Mouse (Mus musculus) gastrocnemius, postnatal 10 days (tissue): Measurements from ENCODE around the gene Acer3. TPM values are rescaled to one million over a fixed set of nuclear protein-coding genes. Genes with fewer than 3 reads are reported as not detected.
"Not testable (repeated sequence)": the region's sequence is repeated elsewhere in the genome, so short reads cannot be mapped to it uniquely, and the experiment has no call there.

Source experiments
- DNase-seq: peaks from one replicate; pipeline ENCODE4 v3.0.0; 2021; ENCODE audit warnings: mixed read lengths
- total RNA-seq, 2 experiments: library from RNA; stranded (reverse); gene quantifications; 2 replicates each; pipeline ENCODE4 v1.2.3; 2021

Acer3 gene
- total RNA-seq, 2 experiments from 2014 or later, result 5.1 to 6.1 TPM

DNA sequence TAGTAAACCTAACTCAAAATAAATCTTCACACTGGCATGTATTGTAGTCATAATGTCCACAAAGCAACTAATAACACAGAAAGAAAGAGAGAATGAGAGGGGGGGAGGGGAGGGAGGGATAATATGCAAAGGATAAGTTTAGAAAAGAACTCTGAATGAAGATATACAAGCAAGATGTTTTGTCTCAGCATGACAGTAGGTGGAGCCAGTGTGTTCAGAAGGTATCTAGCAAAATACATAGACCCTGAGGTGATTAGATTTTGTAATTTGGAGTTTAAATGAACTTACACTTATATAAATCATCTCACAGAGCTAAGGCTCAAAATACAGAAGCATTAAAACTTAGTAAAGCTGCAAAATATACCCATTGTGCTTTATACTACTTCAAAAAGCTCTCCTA, 44.7 kb downstream of the Acer3 start:
- no peak for DNase-seq

DNA sequence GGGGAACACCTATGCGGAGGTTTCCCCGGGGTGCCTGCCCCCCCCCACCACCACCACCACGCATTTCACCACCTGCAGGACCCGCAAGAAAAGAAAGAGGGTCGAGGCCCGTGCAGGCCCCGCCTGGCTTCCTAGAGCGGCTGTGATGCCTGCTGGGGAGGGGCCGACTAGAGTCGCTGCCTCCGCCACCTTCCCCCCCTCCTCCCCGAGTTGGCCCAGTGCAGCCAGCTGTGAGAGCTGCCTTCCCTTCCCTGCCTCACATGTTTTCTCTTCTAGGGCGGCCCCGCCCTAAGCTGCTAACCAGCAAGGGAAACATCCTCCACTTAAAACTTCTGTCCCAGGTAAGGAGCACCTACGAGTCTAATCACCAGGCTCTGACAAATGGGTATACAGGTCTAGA, 52.8 kb downstream of the Acer3 start:
- DNase-seq, result not testable (repeated sequence)

DNA sequence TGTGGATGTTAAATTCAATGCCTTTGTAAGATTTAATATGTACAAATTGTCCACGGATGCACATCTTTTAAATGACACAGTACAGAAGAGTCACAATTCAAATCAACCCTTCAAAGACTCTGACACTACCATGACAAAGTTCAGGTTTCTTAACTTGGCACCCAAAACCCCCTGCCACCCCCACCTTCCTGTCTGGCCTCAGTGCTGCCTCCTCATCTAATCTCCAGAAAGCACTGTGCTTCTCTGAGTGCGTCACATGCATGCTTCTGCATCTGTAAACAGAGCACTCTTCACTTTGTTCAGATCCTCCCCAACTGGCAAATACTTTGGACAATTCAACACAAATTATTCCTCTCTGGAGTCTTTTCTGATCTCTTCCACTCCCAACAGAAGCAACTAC, 68.5 kb downstream of the Acer3 start:
- no peak for DNase-seq

- peak; percentile 36 for DNase-seq
These were observed 84.2 kb downstream of the Acer3 start for GRCm38 (mm10) chr7:98236686-98237359.

- no peak for DNase-seq
These were observed 97.2 kb downstream of the Acer3 start for GRCm38 (mm10) chr7:98223796-98224195.

GRCm38 (mm10) chr7:98216713-98217112, 104.3 kb downstream of the Acer3 start:
- DNase-seq, result no peak

- DNase-seq, result no peak
These were observed 118.1 kb downstream of the Acer3 start for GRCm38 (mm10) chr7:98202946-98203345.

DNA sequence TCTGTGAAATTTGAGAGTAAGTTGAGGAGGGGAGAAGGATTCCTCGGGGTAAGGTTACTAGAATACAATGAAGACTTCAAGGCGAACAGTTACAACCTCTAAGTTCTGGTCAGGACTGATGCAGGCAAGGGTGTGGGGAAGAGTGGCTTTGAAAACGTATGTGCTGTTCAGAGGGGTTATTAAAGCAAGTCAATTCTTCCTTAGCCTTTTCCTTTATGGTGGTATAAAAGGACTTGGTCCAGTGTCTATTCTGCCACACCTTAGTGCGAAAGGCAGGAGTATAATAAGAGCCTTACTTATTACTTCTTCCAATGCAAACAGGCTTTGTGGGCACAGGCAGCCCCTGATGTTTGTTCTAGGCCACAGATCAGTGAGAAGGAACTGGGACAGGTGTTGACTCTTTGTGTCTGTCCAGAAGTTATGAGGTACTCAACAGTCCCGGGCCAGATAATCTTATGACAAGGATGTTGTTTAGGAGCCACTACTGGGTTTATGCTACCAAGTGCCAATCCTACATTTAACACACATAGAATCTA, 119.4 kb downstream of the Acer3 start:
- no peak for DNase-seq

- no peak for DNase-seq
These were observed 120.6 kb downstream of the Acer3 start for GRCm38 (mm10) chr7:98200396-98200795.

- DNase-seq, result no peak
These were observed 121.6 kb downstream of the Acer3 start, which contains the start of gene B3gnt6 for GRCm38 (mm10) chr7:98199381-98199780. Gene B3gnt6, minus strand, starts transcription at chr7:98199481.

GRCm38 (mm10) chr7:98195151-98195801, 125.7 kb downstream of the Acer3 start:
- DNase-seq, result no peak

- no peak for DNase-seq
These were observed 126.8 kb downstream of the Acer3 start for GRCm38 (mm10) chr7:98194026-98194792.

GRCm38 (mm10) chr7:98193515-98194025, 127.4 kb downstream of the Acer3 start:
- peak; percentile 26 for DNase-seq

- peak; percentile 24 for DNase-seq
These were observed 129.3 kb downstream of the Acer3 start for GRCm38 (mm10) chr7:98191571-98192250.

DNA sequence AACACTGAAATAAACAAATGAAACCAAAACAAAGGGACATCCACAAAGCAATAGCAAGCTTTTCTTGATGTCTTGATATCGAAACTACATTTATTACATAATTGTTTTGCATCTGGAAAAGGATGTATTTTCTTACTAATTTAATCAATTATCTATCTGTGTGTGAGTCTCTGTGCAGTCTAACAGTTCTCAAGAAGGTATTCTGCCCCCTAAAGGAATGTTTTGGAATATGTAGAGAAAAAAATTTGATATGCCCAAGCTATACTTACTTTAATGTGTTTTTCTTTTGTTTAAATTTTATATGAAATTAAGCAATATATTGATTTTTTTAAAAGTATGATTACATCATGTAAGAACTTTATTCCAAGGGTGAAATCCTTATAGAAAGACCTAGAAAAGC, 130.4 kb downstream of the Acer3 start:
- no peak for DNase-seq

DNA sequence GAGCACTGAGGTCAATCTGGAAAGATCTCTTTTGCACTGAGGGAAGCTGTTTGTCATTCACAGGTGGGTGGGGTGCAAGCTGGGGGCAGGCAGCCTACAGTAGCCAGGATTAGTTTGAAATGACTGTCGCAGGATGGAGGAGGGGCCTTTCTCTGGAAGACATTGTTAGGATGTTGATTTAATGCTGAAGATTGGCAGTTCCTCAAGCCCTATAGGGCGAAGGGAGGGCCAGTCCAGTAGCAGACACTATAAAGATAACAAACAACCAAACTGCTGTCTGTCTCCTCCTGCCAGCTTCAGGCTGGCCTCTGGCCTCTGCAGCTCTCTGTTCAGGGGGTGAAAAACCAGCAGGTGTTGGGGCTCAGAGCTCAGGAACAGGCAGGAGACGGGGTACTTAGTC, 131.3 kb downstream of the Acer3 start:
- no peak for DNase-seq

DNA sequence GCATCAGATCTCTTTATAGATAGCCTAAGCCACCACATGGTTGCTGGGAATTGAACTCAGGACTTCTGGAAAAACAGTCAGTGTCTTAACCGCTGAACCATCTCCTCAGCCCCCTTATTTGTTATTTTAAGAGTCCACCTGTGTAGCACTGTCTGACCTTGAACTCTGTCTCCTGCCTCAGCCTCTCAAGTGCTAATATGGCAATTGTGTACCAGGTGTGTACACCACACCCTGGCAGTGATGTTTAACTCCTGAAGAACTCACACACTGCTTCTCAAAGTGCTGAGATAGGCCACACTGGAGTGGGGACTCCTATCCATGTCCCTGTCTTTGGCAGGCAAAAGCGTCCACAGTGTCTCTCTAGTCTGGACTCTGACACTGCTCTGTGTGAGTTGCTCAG, 132.3 kb downstream of the Acer3 start:
- DNase-seq, result no peak

- DNase-seq, result no peak
These were observed 132.8 kb downstream of the Acer3 start for GRCm38 (mm10) chr7:98188238-98188637.

DNA sequence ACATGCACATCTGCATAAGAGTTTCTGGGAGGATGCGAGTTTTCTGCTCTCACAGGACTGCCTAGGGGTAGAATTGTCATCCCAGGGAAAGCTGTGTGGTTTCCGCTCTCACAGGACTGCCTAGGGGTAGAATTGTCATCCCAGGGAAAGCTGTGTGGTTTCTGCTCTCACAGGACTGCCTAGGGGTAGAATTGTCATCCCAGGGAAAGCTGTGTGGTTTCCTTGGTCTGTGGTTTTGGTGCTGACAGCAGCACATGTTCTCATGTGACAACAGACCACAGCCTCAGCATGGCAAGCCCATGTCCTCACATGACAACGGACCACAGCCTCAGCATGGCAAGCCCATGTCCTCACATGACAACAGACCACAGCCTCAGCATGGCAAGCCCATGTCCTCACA, 133.7 kb downstream of the Acer3 start:
- not testable (repeated sequence) for DNase-seq

- no peak for DNase-seq
These were observed 134.4 kb downstream of the Acer3 start for GRCm38 (mm10) chr7:98186637-98187036.

DNA sequence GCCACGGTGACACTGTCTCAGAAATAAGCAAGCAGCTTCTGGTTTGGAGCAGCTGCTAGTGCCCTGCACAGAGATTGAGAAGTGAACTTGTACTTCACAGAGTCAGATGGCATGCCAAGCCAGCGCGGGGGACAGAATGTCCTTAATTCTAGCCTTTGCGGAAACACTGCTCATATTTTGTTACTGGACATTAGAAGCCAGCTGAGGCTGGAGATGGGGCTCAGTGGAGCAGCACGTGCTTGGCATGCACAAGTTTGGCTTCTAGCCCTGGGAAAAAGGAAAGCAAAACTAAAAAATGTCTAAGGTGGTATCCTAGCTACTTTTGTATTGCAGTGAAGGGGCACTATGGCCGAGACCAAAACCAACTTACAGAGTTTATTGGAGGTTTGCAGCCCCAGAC, 135.7 kb downstream of the Acer3 start:
- DNase-seq, result peak; percentile 28
